Mouse (Mus musculus): ENCODE data around the gene Emc6. TPM values are rescaled to one million over a fixed set of nuclear protein-coding genes. Genes with fewer than 3 reads are reported as not detected.

The Emc6 gene
- polyA plus RNA-seq, 1 experiment from 2014 or later: 114 TPM

GRCm38 (mm10) chr11:73137116-73137515 is 39.7 kb downstream of the Emc6 start:
- WGBS: 50% methylated on average over 11 of the region's 11 CpGs
- Histone ChIP-seq H3K36me3 (peaks cover 45% of the 10 kb centered on the region), H3K27ac (peak overlapping the region; percentile 91), H3K9me3 (replicated peaks) (no peaks in the 10 kb centered on the region), H3K4me3 (peak overlapping the region; percentile 86), H3K27me3 (ENCODE audit: low read depth, poor library complexity, severe bottlenecking) (no peaks in the 10 kb centered on the region), H3K4me1 (peaks cover 34% of the 10 kb centered on the region)
- DNase-seq (ENCODE audit: low spot score): no peak

- Histone ChIP-seq H3K36me3 (peaks cover 49% of the 10 kb centered on the region), H3K27ac (no peak overlapping the region), H3K4me1 (peaks cover 34% of the 10 kb centered on the region), H3K9me3 (replicated peaks) (no peaks in the 10 kb centered on the region), H3K4me3 (peak overlapping the region; percentile 86), H3K27me3 (ENCODE audit: low read depth, poor library complexity, severe bottlenecking) (no peaks in the 10 kb centered on the region)
- no peak for DNase-seq (ENCODE audit: low spot score)
- WGBS: 85% methylated on average over 6 of the region's 6 CpGs
Observed at GRCm38 (mm10) chr11:73136587-73136986, 40.2 kb downstream of the Emc6 start.

- Histone ChIP-seq H3K4me1 (peaks cover 34% of the 10 kb centered on the region), H3K4me3 (peak overlapping the region; percentile 10; the same call in 1 of the 2 replicates), H3K27ac (no peak overlapping the region), H3K9me3 (replicated peaks) (no peaks in the 10 kb centered on the region), H3K27me3 (ENCODE audit: low read depth, poor library complexity, severe bottlenecking) (no peaks in the 10 kb centered on the region), H3K36me3 (peaks cover 71% of the 10 kb centered on the region)
- no peak for DNase-seq (ENCODE audit: low spot score)
- 89% methylated on average over 5 of the region's 5 CpGs for WGBS
Observed at GRCm38 (mm10) chr11:73134222-73134621, 42.6 kb downstream of the Emc6 start.

GRCm38 (mm10) chr11:73132999-73133398 is 43.8 kb downstream of the Emc6 start:
- WGBS: 96% methylated on average over 6 of the region's 6 CpGs
- no peak overlapping the region for H3K4me3 ChIP-seq
- H3K27ac ChIP-seq: no peak overlapping the region
- peaks cover 80% of the 10 kb centered on the region for H3K36me3 ChIP-seq
- peaks cover 30% of the 10 kb centered on the region for H3K4me1 ChIP-seq
- H3K27me3 ChIP-seq (ENCODE audit: low read depth, poor library complexity, severe bottlenecking): no peaks in the 10 kb centered on the region
- no peaks in the 10 kb centered on the region for H3K9me3 ChIP-seq (replicated peaks)
- no peak for DNase-seq (ENCODE audit: low spot score)

- Histone ChIP-seq H3K4me3 (no peak overlapping the region), H3K9me3 (replicated peaks) (no peaks in the 10 kb centered on the region), H3K36me3 (peaks cover 89% of the 10 kb centered on the region), H3K27me3 (ENCODE audit: low read depth, poor library complexity, severe bottlenecking) (no peaks in the 10 kb centered on the region), H3K4me1 (peaks cover 12% of the 10 kb centered on the region), H3K27ac (no peak overlapping the region)
- WGBS: 84% methylated on average over 7 of the region's 7 CpGs
- no peak for DNase-seq (ENCODE audit: low spot score)
Observed at GRCm38 (mm10) chr11:73131020-73131419, 45.8 kb downstream of the Emc6 start.

- no peaks in the 10 kb centered on the region for H3K27me3 ChIP-seq (ENCODE audit: low read depth, poor library complexity, severe bottlenecking)
- no peak overlapping the region for H3K4me3 ChIP-seq
- H3K27ac ChIP-seq: no peak overlapping the region
- peaks cover 72% of the 10 kb centered on the region for H3K36me3 ChIP-seq
- no peaks in the 10 kb centered on the region for H3K9me3 ChIP-seq (replicated peaks)
- no peaks in the 10 kb centered on the region for H3K4me1 ChIP-seq
- WGBS: 92% methylated on average over 6 of the region's 6 CpGs
- no peak for DNase-seq (ENCODE audit: low spot score)
Observed at GRCm38 (mm10) chr11:73126495-73126894, 50.3 kb downstream of the Emc6 start.

Other genes with a start within 250 kb of the Emc6 start
- gene Atp2a3, start 215.9 kb downstream of the Emc6 start, polyA plus RNA-seq (2016; fragmentation: Nextera tagmentation; extraction: Ambion mirVana): 1.0 and 1.5 TPM in 2 replicates
- 0.68 and 0.84 TPM in 2 replicates for gene P2rx1, start 177.9 kb downstream of the Emc6 start, polyA plus RNA-seq (2016; fragmentation: Nextera tagmentation; extraction: Ambion mirVana)
- gene Camkk1, start 158.0 kb downstream of the Emc6 start, polyA plus RNA-seq (2016; fragmentation: Nextera tagmentation; extraction: Ambion mirVana): 3.6 and 6.3 TPM in 2 replicates
- 13.5 and 14.7 TPM in 2 replicates for gene Ncbp3, start 129.3 kb downstream of the Emc6 start, polyA plus RNA-seq (2016; fragmentation: Nextera tagmentation; extraction: Ambion mirVana)
- gene Itgae, start 86.5 kb downstream of the Emc6 start, polyA plus RNA-seq (2016; fragmentation: Nextera tagmentation; extraction: Ambion mirVana): 0.48 and 0.58 TPM in 2 replicates
- gene Haspin, start 38.7 kb downstream of the Emc6 start, polyA plus RNA-seq (2016; fragmentation: Nextera tagmentation; extraction: Ambion mirVana): 25.5 and 25.7 TPM in 2 replicates
- 0.20 and 0.24 TPM in 2 replicates for gene P2rx5, start 16.6 kb downstream of the Emc6 start, polyA plus RNA-seq (2016; fragmentation: Nextera tagmentation; extraction: Ambion mirVana)
- 190 and 226 TPM in 2 replicates for gene Tax1bp3, start within 50 bp of the Emc6 start, polyA plus RNA-seq (2016; fragmentation: Nextera tagmentation; extraction: Ambion mirVana)
- gene Ctns, start 22.0 kb upstream of the Emc6 start, polyA plus RNA-seq (2016; fragmentation: Nextera tagmentation; extraction: Ambion mirVana): 16.7 and 21.0 TPM in 2 replicates
- gene Shpk, start 22.4 kb upstream of the Emc6 start, polyA plus RNA-seq (2016; fragmentation: Nextera tagmentation; extraction: Ambion mirVana): 0.56 and 1.3 TPM in 2 replicates
- gene Trpv1, start 57.3 kb upstream of the Emc6 start, polyA plus RNA-seq (2016; fragmentation: Nextera tagmentation; extraction: Ambion mirVana): 0.26 TPM in 1 of 2 replicates, not detected in the other
- gene Trpv3, start 90.4 kb upstream of the Emc6 start, polyA plus RNA-seq (2016; fragmentation: Nextera tagmentation; extraction: Ambion mirVana): 0.06 TPM in 1 of 2 replicates, not detected in the other
- 0.10 TPM in 1 of 2 replicates, not detected in the other for gene Aspa, start 152.6 kb upstream of the Emc6 start, polyA plus RNA-seq (2016; fragmentation: Nextera tagmentation; extraction: Ambion mirVana)
- gene Gm49340, start 152.7 kb upstream of the Emc6 start, polyA plus RNA-seq (2016; fragmentation: Nextera tagmentation; extraction: Ambion mirVana): not detected in 2 replicates
- not detected in 2 replicates for gene Spata22, start 152.7 kb upstream of the Emc6 start, polyA plus RNA-seq (2016; fragmentation: Nextera tagmentation; extraction: Ambion mirVana)
- not detected in 2 replicates for gene Olfr20, start 173.7 kb upstream of the Emc6 start, polyA plus RNA-seq (2016; fragmentation: Nextera tagmentation; extraction: Ambion mirVana)
- gene Olfr376, start 194.2 kb upstream of the Emc6 start, polyA plus RNA-seq (2016; fragmentation: Nextera tagmentation; extraction: Ambion mirVana): not detected in 2 replicates
- gene Olfr1, start 222.6 kb upstream of the Emc6 start, polyA plus RNA-seq (2016; fragmentation: Nextera tagmentation; extraction: Ambion mirVana): not detected in 2 replicates